ENCODE assay signal across 8 mouse cellular contexts in genomic region chr14:105896791-105897568, GRCm38 (mm10). TPM values are rescaled to one million over a fixed set of nuclear protein-coding genes. Genes with fewer than 3 reads are reported as not detected.
DNase-seq lines count a peak whose midpoint lies in the region; ATAC-seq and TF ChIP-seq lines count a peak whose summit lies in the region.

Gene Spry2 (minus strand): TSS chr14:105896819.

- peak within 1 kb of the TSS; percentile 89 for H3K4me2 ChIP-seq in forebrain, embryonic 12.5 days
- H3K4me2 ChIP-seq in heart, embryonic 16.5 days (ENCODE audit: low read depth, low read length): peak within 1 kb of the TSS; percentile 97
- H3K4me2 ChIP-seq in liver, embryonic 15.5 days: peak within 1 kb of the TSS; percentile 74
- peak within 1 kb of the TSS; percentile 94 for H3K4me2 ChIP-seq in neural tube, embryonic 12.5 days (replicated peaks)

- peak; percentile 93 for ATAC-seq in forebrain, embryonic 12.5 days (ENCODE audit: low FRiP score)
- peak; percentile 90 for ATAC-seq in heart, embryonic 16.5 days (replicated peaks; ENCODE audit: extremely low read depth, insufficient read depth, low FRiP score)
- ATAC-seq in liver, embryonic 15.5 days (ENCODE audit: insufficient read depth): peak; percentile 82
- peak; percentile 95 for ATAC-seq in neural tube, embryonic 12.5 days (ENCODE audit: low FRiP score, low read depth)

- WGBS in forebrain, embryonic 12.5 days: under 1% methylated on average over 57 of the region's 89 CpGs
- whole genome bisulfite sequencing in heart, embryonic 16.5 days: under 1% methylated on average over 68 of the region's 89 CpGs
- WGBS in liver, embryonic 15.5 days (ENCODE audit: insufficient replicate concordance): under 1% methylated on average over 62 of the region's 89 CpGs
- under 1% methylated on average over 69 of the region's 89 CpGs for WGBS in neural tube, embryonic 12.5 days

- H3K36me3 ChIP-seq in forebrain, embryonic 12.5 days (replicated peaks): peaks cover 6% of the 10 kb centered on the region
- H3K36me3 ChIP-seq in heart, embryonic 16.5 days (ENCODE audit: control insufficient read depth, insufficient read depth): peaks cover 6% of the 10 kb centered on the region; the same call in 1 of the 2 replicates
- 0 out of 2 replicates have a peak, but pooled peaks cover 8% of the 10 kb centered on the region for H3K36me3 ChIP-seq in liver, embryonic 15.5 days (replicated peaks)
- H3K36me3 ChIP-seq in neural tube, embryonic 12.5 days: peaks cover 7% of the 10 kb centered on the region; the same call in 1 of the 2 replicates
- no peaks in the 10 kb centered on the region for H3K36me3 ChIP-seq in testis, adult 2 months (ENCODE audit: control insufficient read depth, insufficient read depth, low read length)

- TF ChIP-seq CTCF in testis, adult 2 months (IDR thresholded peaks at IDR 0.05; ENCODE audit: control insufficient read depth, insufficient read depth, insufficient replicate concordance, low read depth, low read length): no peak

- TF ChIP-seq POLR2A in testis, adult 2 months (IDR thresholded peaks at IDR 0.05; ENCODE audit: control insufficient read depth, low read depth, low read length): peak; percentile 63

- no peaks in the 10 kb centered on the region for H3K9me3 ChIP-seq in forebrain, embryonic 12.5 days
- no peaks in the 10 kb centered on the region for H3K9me3 ChIP-seq in heart, embryonic 16.5 days (replicated peaks; ENCODE audit: control insufficient read depth, low read length)
- H3K9me3 ChIP-seq in liver, embryonic 15.5 days (replicated peaks): no peaks in the 10 kb centered on the region
- H3K9me3 ChIP-seq in neural tube, embryonic 12.5 days: no peaks in the 10 kb centered on the region

- peaks cover 12% of the 10 kb centered on the region for H3K27me3 ChIP-seq in forebrain, embryonic 12.5 days
- H3K27me3 ChIP-seq in heart, embryonic 16.5 days (ENCODE audit: control insufficient read depth, insufficient read depth, low read length): no peaks in the 10 kb centered on the region
- H3K27me3 ChIP-seq in liver, embryonic 15.5 days: peaks cover 58% of the 10 kb centered on the region
- no peaks in the 10 kb centered on the region for H3K27me3 ChIP-seq in neural tube, embryonic 12.5 days (replicated peaks)
- no peaks in the 10 kb centered on the region for H3K27me3 ChIP-seq in testis, adult 2 months (ENCODE audit: control insufficient read depth, insufficient read depth, low read length)

- peaks cover 5% of the 10 kb centered on the region; the same call in 1 of the 2 replicates for H3K4me1 ChIP-seq in brown adipose tissue, adult 24 weeks (ENCODE audit: control insufficient read depth, insufficient read depth, insufficient read length, low read length)
- peaks cover 26% of the 10 kb centered on the region for H3K4me1 ChIP-seq in forebrain, embryonic 12.5 days
- H3K4me1 ChIP-seq in heart, embryonic 16.5 days (ENCODE audit: control insufficient read depth, insufficient read depth, low read length): peaks cover 14% of the 10 kb centered on the region
- H3K4me1 ChIP-seq in liver, embryonic 15.5 days (replicated peaks): peaks cover 3% of the 10 kb centered on the region; the same call in 1 of the 2 replicates
- H3K4me1 ChIP-seq in neural tube, embryonic 12.5 days: peaks cover 23% of the 10 kb centered on the region
- H3K4me1 ChIP-seq in testis, adult 2 months (ENCODE audit: control insufficient read depth, insufficient read depth, low read length): peaks cover 28% of the 10 kb centered on the region

- peak within 1 kb of the TSS; percentile 83 for H3K9ac ChIP-seq in forebrain, embryonic 12.5 days
- peak within 1 kb of the TSS; percentile 97 for H3K9ac ChIP-seq in heart, embryonic 16.5 days (ENCODE audit: low read length)
- peak within 1 kb of the TSS; percentile 49 for H3K9ac ChIP-seq in liver, embryonic 15.5 days
- peak within 1 kb of the TSS; percentile 80 for H3K9ac ChIP-seq in neural tube, embryonic 12.5 days

- DNase-seq in CD4-positive helper T cell, adult 2 months (ENCODE audit: low read depth, low spot score): peak; percentile 16
- peak; percentile 92 to 96 for DNase-seq in kidney, postnatal 4 days

- peak within 1 kb of the TSS; percentile 87 for H3K27ac ChIP-seq in brown adipose tissue, adult 24 weeks (replicated peaks; ENCODE audit: low read depth, low read length)
- peak within 1 kb of the TSS; percentile 99 for H3K27ac ChIP-seq in forebrain, embryonic 12.5 days
- peak within 1 kb of the TSS; percentile 97 for H3K27ac ChIP-seq in heart, embryonic 16.5 days (ENCODE audit: low read length)
- H3K27ac ChIP-seq in liver, embryonic 15.5 days (replicated peaks): peak within 1 kb of the TSS; percentile 81
- H3K27ac ChIP-seq in neural tube, embryonic 12.5 days: peak within 1 kb of the TSS; percentile 97
- peak within 1 kb of the TSS; percentile 65 for H3K27ac ChIP-seq in testis, adult 2 months (ENCODE audit: control insufficient read depth, insufficient read depth, low read depth, low read length)

- H3K4me3 ChIP-seq in brown adipose tissue, adult 24 weeks (ENCODE audit: insufficient read depth, low read depth, low read length): peak within 1 kb of the TSS; percentile 95
- H3K4me3 ChIP-seq in forebrain, embryonic 12.5 days (replicated peaks): peak within 1 kb of the TSS; percentile 76
- H3K4me3 ChIP-seq in heart, embryonic 16.5 days (ENCODE audit: low read length): peak within 1 kb of the TSS; percentile 83
- H3K4me3 ChIP-seq in liver, embryonic 15.5 days (replicated peaks): peak within 1 kb of the TSS; percentile 58
- peak within 1 kb of the TSS; percentile 84 for H3K4me3 ChIP-seq in neural tube, embryonic 12.5 days
- peak within 1 kb of the TSS; percentile 83 for H3K4me3 ChIP-seq in testis, adult 2 months (ENCODE audit: control insufficient read depth, low read depth, low read length)

RNA-seq across cellular contexts. Expression of gene Spry2, which starts in this region (rescaled TPM):
- polyA plus RNA-seq in brown adipose tissue, adult 24 weeks (2012; ENCODE audit: insufficient read depth, insufficient read length, missing spikeins): 12.5 and 14.8 TPM in 2 replicates
- polyA plus RNA-seq in forebrain, embryonic 12.5 days (2016; fragmentation: Nextera tagmentation; extraction: Ambion mirVana): 10.0 and 18.2 TPM in 2 replicates
- 44.9 and 52.4 TPM in 2 replicates for polyA plus RNA-seq in heart, embryonic 16.5 days (2015; fragmentation: Nextera tagmentation; extraction: Ambion mirVana)
- polyA plus RNA-seq in liver, embryonic 15.5 days (2015; fragmentation: Nextera tagmentation; extraction: Ambion mirVana): 2.6 and 3.2 TPM in 2 replicates
- 20.8 and 33.9 TPM in 2 replicates for polyA plus RNA-seq in neural tube, embryonic 12.5 days (2016; fragmentation: Nextera tagmentation; extraction: Ambion mirVana)
- 1.1 and 1.3 TPM in 2 replicates for polyA plus RNA-seq in testis, adult 2 months (2012; rRNA removed)

Comparison
In these comparisons a context has a peak if more than half of its experiments do, and no peak if none do; other contexts are left out.
1. Peak in every context shown above with its lines: DNase-seq, ATAC-seq, H3K4me3 ChIP-seq and H3K27ac ChIP-seq.